Mouse (Mus musculus): ENCODE data around the gene Lgals8. TPM values are rescaled to one million over a fixed set of nuclear protein-coding genes. Genes with fewer than 3 reads are reported as not detected.

Lgals8 gene
- polyA plus RNA-seq (2016; fragmentation: Nextera tagmentation; extraction: Ambion mirVana), result 13.0 TPM in 2 replicates

- no peaks in the 10 kb centered on the region for H3K36me3 ChIP-seq
Measured at GRCm38 (mm10) chr13:12464844-12465243, at the start of gene Lgals8. Gene Lgals8 (minus strand): TSS chr13:12464944.

GRCm38 (mm10) chr13:12511189-12511965, 46.6 kb upstream of the Lgals8 start:
- Histone ChIP-seq H3K9me3 (no peaks in the 10 kb centered on the region), H3K4me3 (replicated peaks) (no peak overlapping the region), H3K27me3 (no peaks in the 10 kb centered on the region), H3K9ac (replicated peaks) (no peak overlapping the region), H3K4me1 (replicated peaks) (peaks cover 5% of the 10 kb centered on the region), H3K4me2 (no peak overlapping the region), H3K27ac (no peak overlapping the region), H3K36me3 (no peaks in the 10 kb centered on the region)
- WGBS, result 71% methylated on average over 9 of the region's 9 CpGs
- 0 out of 2 replicates have a peak, but pooled peaks have one; percentile 42 for ATAC-seq (ENCODE audit: insufficient number of reproducible peaks, insufficient read depth, low FRiP score, low TSS enrichment, low read depth)

More at GRCm38 (mm10) chr13:12464844-12465243, at the start of gene Lgals8:
- Histone ChIP-seq H3K9me3 (no peaks in the 10 kb centered on the region), H3K27ac (no peak within 1 kb of the TSS), H3K4me1 (replicated peaks) (no peaks in the 10 kb centered on the region), H3K27me3 (no peaks in the 10 kb centered on the region), H3K4me2 (no peak within 1 kb of the TSS), H3K4me3 (replicated peaks) (no peak within 1 kb of the TSS), H3K9ac (replicated peaks) (no peak within 1 kb of the TSS)
- ATAC-seq (ENCODE audit: insufficient number of reproducible peaks, insufficient read depth, low FRiP score, low TSS enrichment, low read depth), result no peak
- 90% methylated on average over 1 of the region's 1 CpGs for WGBS

- no peak for ATAC-seq (ENCODE audit: insufficient number of reproducible peaks, insufficient read depth, low FRiP score, low TSS enrichment, low read depth)
- WGBS, result 91% methylated on average over 6 of the region's 6 CpGs
- no peak overlapping the region for H3K9ac ChIP-seq (replicated peaks)
- no peaks in the 10 kb centered on the region for H3K27me3 ChIP-seq
- H3K9me3 ChIP-seq, result no peaks in the 10 kb centered on the region
- no peak overlapping the region for H3K4me2 ChIP-seq
- H3K4me1 ChIP-seq (replicated peaks), result peaks cover 5% of the 10 kb centered on the region
- H3K27ac ChIP-seq, result no peak overlapping the region
- no peak overlapping the region for H3K4me3 ChIP-seq (replicated peaks)
- H3K36me3 ChIP-seq, result no peaks in the 10 kb centered on the region
Measured at GRCm38 (mm10) chr13:12510032-12510431, 45.3 kb upstream of the Lgals8 start.

- Histone ChIP-seq H3K36me3 (no peaks in the 10 kb centered on the region), H3K4me3 (replicated peaks) (no peak overlapping the region), H3K4me2 (no peak overlapping the region), H3K27ac (no peak overlapping the region), H3K9ac (replicated peaks) (no peak overlapping the region), H3K9me3 (no peaks in the 10 kb centered on the region), H3K4me1 (replicated peaks) (peaks cover 10% of the 10 kb centered on the region), H3K27me3 (no peaks in the 10 kb centered on the region)
- 89% methylated on average over 6 of the region's 6 CpGs for WGBS
- ATAC-seq (ENCODE audit: insufficient number of reproducible peaks, insufficient read depth, low FRiP score, low TSS enrichment, low read depth), result no peak
Measured at GRCm38 (mm10) chr13:12507426-12507825, 42.7 kb upstream of the Lgals8 start.

- ATAC-seq (ENCODE audit: insufficient number of reproducible peaks, insufficient read depth, low FRiP score, low TSS enrichment, low read depth), result no peak
- H3K9ac ChIP-seq (replicated peaks), result no peak overlapping the region
- no peak overlapping the region for H3K27ac ChIP-seq
- no peaks in the 10 kb centered on the region for H3K36me3 ChIP-seq
- H3K9me3 ChIP-seq, result no peaks in the 10 kb centered on the region
- H3K4me2 ChIP-seq, result no peak overlapping the region
- no peak overlapping the region for H3K4me3 ChIP-seq (replicated peaks)
- no peaks in the 10 kb centered on the region for H3K27me3 ChIP-seq
- WGBS, result 69% methylated on average over 3 of the region's 3 CpGs
- 0 out of 2 replicates have a peak, but pooled peaks cover 5% of the 10 kb centered on the region for H3K4me1 ChIP-seq (replicated peaks)
Measured at GRCm38 (mm10) chr13:12505359-12505758, 40.6 kb upstream of the Lgals8 start.

- Histone ChIP-seq H3K9ac (replicated peaks) (no peak overlapping the region), H3K4me1 (replicated peaks) (0 out of 2 replicates have a peak, but pooled peaks cover 5% of the 10 kb centered on the region), H3K27me3 (no peaks in the 10 kb centered on the region), H3K9me3 (no peaks in the 10 kb centered on the region), H3K36me3 (no peaks in the 10 kb centered on the region), H3K4me3 (replicated peaks) (no peak overlapping the region), H3K4me2 (no peak overlapping the region), H3K27ac (0 out of 2 replicates have a peak overlapping the region, but pooled peaks have one; percentile 41)
- no peak for ATAC-seq (ENCODE audit: insufficient number of reproducible peaks, insufficient read depth, low FRiP score, low TSS enrichment, low read depth)
- WGBS, result 54% methylated on average over 11 of the region's 11 CpGs
Measured at GRCm38 (mm10) chr13:12503238-12503751, 38.6 kb upstream of the Lgals8 start.

GRCm38 (mm10) chr13:12502665-12503237, 38.0 kb upstream of the Lgals8 start:
- ATAC-seq (ENCODE audit: insufficient number of reproducible peaks, insufficient read depth, low FRiP score, low TSS enrichment, low read depth), result no peak
- Histone ChIP-seq H3K4me1 (replicated peaks) (0 out of 2 replicates have a peak, but pooled peaks cover 5% of the 10 kb centered on the region), H3K9ac (replicated peaks) (no peak overlapping the region), H3K27me3 (no peaks in the 10 kb centered on the region), H3K4me2 (no peak overlapping the region), H3K36me3 (no peaks in the 10 kb centered on the region), H3K27ac (0 out of 2 replicates have a peak overlapping the region, but pooled peaks have one; percentile 41), H3K9me3 (no peaks in the 10 kb centered on the region), H3K4me3 (replicated peaks) (no peak overlapping the region)
- WGBS, result 61% methylated on average over 4 of the region's 4 CpGs

- Histone ChIP-seq H3K27me3 (no peaks in the 10 kb centered on the region), H3K27ac (no peak overlapping the region), H3K4me3 (replicated peaks) (no peak overlapping the region), H3K9me3 (no peaks in the 10 kb centered on the region), H3K4me2 (no peak overlapping the region), H3K36me3 (no peaks in the 10 kb centered on the region), H3K9ac (replicated peaks) (no peak overlapping the region), H3K4me1 (replicated peaks) (0 out of 2 replicates have a peak, but pooled peaks cover 5% of the 10 kb centered on the region)
- WGBS, result 82% methylated on average over 7 of the region's 7 CpGs
- no peak for ATAC-seq (ENCODE audit: insufficient number of reproducible peaks, insufficient read depth, low FRiP score, low TSS enrichment, low read depth)
Measured at GRCm38 (mm10) chr13:12499107-12499506, 34.4 kb upstream of the Lgals8 start.

GRCm38 (mm10) chr13:12497809-12498208, 33.1 kb upstream of the Lgals8 start:
- Histone ChIP-seq H3K9ac (replicated peaks) (no peak overlapping the region), H3K4me1 (replicated peaks) (0 out of 2 replicates have a peak, but pooled peaks cover under 1% of the 10 kb centered on the region), H3K9me3 (no peaks in the 10 kb centered on the region), H3K27ac (no peak overlapping the region), H3K27me3 (no peaks in the 10 kb centered on the region), H3K4me3 (replicated peaks) (no peak overlapping the region), H3K4me2 (no peak overlapping the region), H3K36me3 (no peaks in the 10 kb centered on the region)
- WGBS, result 63% methylated on average over 8 of the region's 8 CpGs
- no peak for ATAC-seq (ENCODE audit: insufficient number of reproducible peaks, insufficient read depth, low FRiP score, low TSS enrichment, low read depth)

GRCm38 (mm10) chr13:12494750-12495149, 30.0 kb upstream of the Lgals8 start:
- H3K4me1 ChIP-seq (replicated peaks), result no peaks in the 10 kb centered on the region

GRCm38 (mm10) chr13:12492515-12492914, 27.8 kb upstream of the Lgals8 start:
- no peaks in the 10 kb centered on the region for H3K36me3 ChIP-seq
- no peaks in the 10 kb centered on the region for H3K9me3 ChIP-seq
- no peak overlapping the region for H3K27ac ChIP-seq
- ATAC-seq (ENCODE audit: insufficient number of reproducible peaks, insufficient read depth, low FRiP score, low TSS enrichment, low read depth), result no peak
- H3K4me3 ChIP-seq (replicated peaks), result no peak overlapping the region
- H3K27me3 ChIP-seq, result no peaks in the 10 kb centered on the region
- no peak overlapping the region for H3K9ac ChIP-seq (replicated peaks)
- 91% methylated on average over 3 of the region's 3 CpGs for WGBS
- no peak overlapping the region for H3K4me2 ChIP-seq
- H3K4me1 ChIP-seq (replicated peaks), result no peaks in the 10 kb centered on the region

More at GRCm38 (mm10) chr13:12494750-12495149, 30.0 kb upstream of the Lgals8 start:
- Histone ChIP-seq H3K4me3 (replicated peaks) (no peak overlapping the region), H3K9ac (replicated peaks) (no peak overlapping the region), H3K36me3 (no peaks in the 10 kb centered on the region), H3K27ac (no peak overlapping the region), H3K4me2 (no peak overlapping the region), H3K27me3 (no peaks in the 10 kb centered on the region), H3K9me3 (no peaks in the 10 kb centered on the region)
- WGBS, result 73% methylated on average over 9 of the region's 9 CpGs
- no peak for ATAC-seq (ENCODE audit: insufficient number of reproducible peaks, insufficient read depth, low FRiP score, low TSS enrichment, low read depth)
